In the genomic region with DNA sequence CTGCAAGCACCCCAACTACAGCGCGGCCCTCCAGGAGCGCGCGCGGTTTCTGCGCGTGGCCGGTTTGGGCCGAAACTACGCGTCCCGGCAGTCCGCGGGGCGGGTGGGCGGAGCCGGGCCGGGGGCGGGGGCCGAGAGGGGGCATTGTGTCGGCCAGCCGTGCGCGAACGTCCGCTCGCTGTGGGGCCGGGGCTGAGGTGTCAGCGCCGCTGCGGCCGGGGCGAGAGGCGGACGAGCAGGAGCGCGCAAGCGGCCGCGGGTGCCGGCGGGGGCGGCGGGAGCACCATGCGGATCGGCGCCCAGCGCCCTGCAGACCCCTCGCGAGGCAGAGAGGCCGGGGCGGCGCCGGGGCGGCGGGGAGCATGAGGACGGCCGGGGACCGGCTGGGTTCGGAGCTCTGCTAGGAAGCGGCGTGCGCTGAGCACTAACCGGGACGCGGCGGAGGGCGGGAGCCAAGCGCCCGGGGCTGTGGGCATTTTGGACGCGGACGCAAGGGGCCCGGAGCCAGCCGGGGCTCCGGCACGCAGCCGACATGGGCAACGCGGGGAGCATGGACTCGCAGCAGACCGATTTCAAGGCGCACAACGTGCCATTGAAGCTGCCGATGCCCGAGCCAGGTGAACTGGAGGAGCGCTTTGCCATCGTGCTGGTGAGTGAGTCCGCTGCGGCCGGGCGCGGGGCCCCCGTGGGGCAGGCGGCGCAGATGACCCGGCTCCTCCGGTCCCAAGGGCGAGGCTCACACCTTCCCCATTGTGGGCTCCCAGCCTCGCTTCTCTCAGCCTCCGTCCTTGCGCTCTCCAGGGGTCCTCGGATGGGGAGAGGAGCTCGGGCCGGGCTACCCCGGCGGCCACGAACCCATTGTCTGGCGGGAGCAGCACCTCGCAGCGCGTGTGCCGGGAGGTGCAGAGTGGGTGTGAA, we compare ENCODE assay signal across 8 mouse cellular contexts. TPM values are rescaled to one million over a fixed set of nuclear protein-coding genes. Genes with fewer than 3 reads are reported as not detected.
DNase-seq lines count a peak whose midpoint lies in the region; ATAC-seq and TF ChIP-seq lines count a peak whose summit lies in the region.

A gene (plus strand): TSS at position 250 of the 918 bp plus-strand sequence.

- TF ChIP-seq POLR2A in kidney, adult 2 months (IDR thresholded peaks at IDR 0.05; ENCODE audit: low read depth, low read length), result peak; percentile 12

- no peak for TF ChIP-seq CTCF in kidney, adult 2 months (conservative IDR thresholded peaks at IDR 0.05; ENCODE audit: insufficient read depth, insufficient read length, low read depth, low read length)

- no peaks in the 10 kb centered on the region for H3K9me3 ChIP-seq in embryonic facial prominence, embryonic 12.5 days
- no peaks in the 10 kb centered on the region for H3K9me3 ChIP-seq in limb, embryonic 11.5 days (ENCODE audit: control insufficient read depth, low read length)
- H3K9me3 ChIP-seq in midbrain, embryonic 12.5 days, result no peaks in the 10 kb centered on the region

- H3K27ac ChIP-seq in embryonic facial prominence, embryonic 12.5 days, result peak within 1 kb of the TSS; percentile 90
- peak within 1 kb of the TSS; percentile 46 for H3K27ac ChIP-seq in kidney, adult 2 months (ENCODE audit: insufficient read depth, low read depth, low read length)
- H3K27ac ChIP-seq in limb, embryonic 11.5 days (replicated peaks; ENCODE audit: low read depth, low read length), result peak within 1 kb of the TSS; percentile 79
- H3K27ac ChIP-seq in midbrain, embryonic 12.5 days (replicated peaks), result peak within 1 kb of the TSS; percentile 84

- peak within 1 kb of the TSS; percentile 95 for H3K9ac ChIP-seq in embryonic facial prominence, embryonic 12.5 days
- peak within 1 kb of the TSS; percentile 96 for H3K9ac ChIP-seq in limb, embryonic 11.5 days (ENCODE audit: low read length)
- H3K9ac ChIP-seq in midbrain, embryonic 12.5 days (replicated peaks), result peak within 1 kb of the TSS; percentile 96

- H3K36me3 ChIP-seq in embryonic facial prominence, embryonic 12.5 days, result no peaks in the 10 kb centered on the region
- H3K36me3 ChIP-seq in kidney, adult 2 months (ENCODE audit: control insufficient read depth, insufficient read depth, low read length), result no peaks in the 10 kb centered on the region
- H3K36me3 ChIP-seq in limb, embryonic 11.5 days (ENCODE audit: control insufficient read depth, insufficient read depth, low read length), result 0 out of 2 replicates have a peak, but pooled peaks cover 2% of the 10 kb centered on the region
- no peaks in the 10 kb centered on the region for H3K36me3 ChIP-seq in midbrain, embryonic 12.5 days

- H3K4me2 ChIP-seq in embryonic facial prominence, embryonic 12.5 days (replicated peaks), result peak within 1 kb of the TSS; percentile 66
- H3K4me2 ChIP-seq in limb, embryonic 11.5 days (ENCODE audit: low read depth, severe bottlenecking), result peak within 1 kb of the TSS; percentile 84
- peak within 1 kb of the TSS; percentile 87 for H3K4me2 ChIP-seq in midbrain, embryonic 12.5 days (replicated peaks)

- DNase-seq in adrenal gland, postnatal 4 days (ENCODE audit: low spot score in 2 of 2), result peak; percentile 65 to 67
- DNase-seq in heart, adult 8-10 months (ENCODE audit: low spot score), result peak; percentile 55
- peak; percentile 83 for DNase-seq in kidney, adult 2 months
- peak; percentile 90 for DNase-seq in limb, embryonic 11.5 days (ENCODE audit: low spot score)
- peak; percentile 12 to 44 for DNase-seq in spleen, postnatal 10 days (ENCODE audit: low spot score in 2 of 2)

- peak within 1 kb of the TSS; percentile 94 for H3K4me3 ChIP-seq in embryonic facial prominence, embryonic 12.5 days
- H3K4me3 ChIP-seq in kidney, adult 2 months (ENCODE audit: insufficient read depth, low read depth, low read length), result peak within 1 kb of the TSS; percentile 89
- peak within 1 kb of the TSS; percentile 96 for H3K4me3 ChIP-seq in limb, embryonic 11.5 days (ENCODE audit: low read depth, low read length)
- peak within 1 kb of the TSS; percentile 75 for H3K4me3 ChIP-seq in midbrain, embryonic 12.5 days

- peaks cover 29% of the 10 kb centered on the region for H3K4me1 ChIP-seq in embryonic facial prominence, embryonic 12.5 days
- H3K4me1 ChIP-seq in kidney, adult 2 months (ENCODE audit: control insufficient read depth, insufficient read depth, low read length), result 0 out of 2 replicates have a peak, but pooled peaks cover 6% of the 10 kb centered on the region
- peaks cover 26% of the 10 kb centered on the region for H3K4me1 ChIP-seq in limb, embryonic 11.5 days (ENCODE audit: control insufficient read depth, insufficient read depth, low read length)
- peaks cover 34% of the 10 kb centered on the region for H3K4me1 ChIP-seq in midbrain, embryonic 12.5 days

- ATAC-seq in embryonic facial prominence, embryonic 12.5 days (ENCODE audit: insufficient number of reproducible peaks, insufficient read depth, low FRiP score, low TSS enrichment), result peak; percentile 81
- ATAC-seq in limb, embryonic 11.5 days (ENCODE audit: insufficient number of reproducible peaks, low FRiP score, low TSS enrichment, low read depth), result peak; percentile 91
- peak; percentile 94 for ATAC-seq in midbrain, embryonic 12.5 days (ENCODE audit: low FRiP score, low read depth)
- ATAC-seq in erythroid progenitor cell, adult 5-6 weeks (replicated peaks; ENCODE audit: low FRiP score, poor library complexity, severe bottlenecking), result no peak

- no peaks in the 10 kb centered on the region for H3K27me3 ChIP-seq in embryonic facial prominence, embryonic 12.5 days
- H3K27me3 ChIP-seq in kidney, adult 2 months (replicated peaks; ENCODE audit: control insufficient read depth, insufficient read depth, low read length), result no peaks in the 10 kb centered on the region
- no peaks in the 10 kb centered on the region for H3K27me3 ChIP-seq in limb, embryonic 11.5 days (ENCODE audit: control insufficient read depth, insufficient read depth, low read length)
- no peaks in the 10 kb centered on the region for H3K27me3 ChIP-seq in midbrain, embryonic 12.5 days

- under 1% methylated on average over 112 of the region's 114 CpGs for WGBS in embryonic facial prominence, embryonic 12.5 days
- under 1% methylated on average over 109 of the region's 114 CpGs for WGBS in kidney, adult 2 months
- WGBS in limb, embryonic 11.5 days, result under 1% methylated on average over 113 of the region's 114 CpGs
- WGBS in midbrain, embryonic 12.5 days, result under 1% methylated on average over 107 of the region's 114 CpGs

RNA-seq across cellular contexts. Expression of the gene that starts here (rescaled TPM):
- total RNA-seq in adrenal gland, postnatal 4 days (2021), result 10 to 100 TPM; 28.4 to 33.3 TPM
- 13.8 and 14.6 TPM in 2 replicates for polyA plus RNA-seq in embryonic facial prominence, embryonic 12.5 days (2016; fragmentation: Nextera tagmentation; extraction: Ambion mirVana)
- total RNA-seq in heart, adult 8-10 months (2022), result 1 to 10 TPM; 4.4 to 5.0 (median 4.8) TPM
- polyA plus RNA-seq in kidney, adult 2 months (2012; rRNA removed), result 2.7 and 4.3 TPM in 2 replicates
- 10.4 and 11.2 TPM in 2 replicates for polyA plus RNA-seq in limb, embryonic 11.5 days (2014; fragmentation: Nextera tagmentation; extraction: Ambion mirVana)
- polyA plus RNA-seq in midbrain, embryonic 12.5 days (2016; fragmentation: Nextera tagmentation; extraction: Ambion mirVana), result 11.7 and 13.1 TPM in 2 replicates
- 1.3 and 11.5 TPM in 2 replicates for total RNA-seq in erythroid progenitor cell, adult 5-6 weeks (2015; ENCODE audit: low replicate concordance)
- 1.4 and 2.8 TPM in 2 replicates for total RNA-seq in erythroid progenitor cell, adult 5-6 weeks (2017; ENCODE audit: low replicate concordance)

Comparison
In these comparisons a context has a peak if more than half of its experiments do, and no peak if none do; other contexts are left out.
1. DNase-seq: peak in every context shown above with its lines; median percentile 90 in limb, embryonic 11.5 days; 83 in kidney, adult 2 months; 66 in adrenal gland, postnatal 4 days; 55 in heart, adult 8-10 months; 28 in spleen, postnatal 10 days.